Mouse (Mus musculus): ENCODE measurements around the gene Zswim8. TPM values are rescaled to one million over a fixed set of nuclear protein-coding genes. Genes with fewer than 3 reads are reported as not detected.
A peak's percentile ranks its signal among the peaks of the same experiment; 100 is the strongest.

Zswim8 gene
- 21.7 and 25.4 TPM in 2 replicates for polyA plus RNA-seq (2014; fragmentation: Nextera tagmentation; extraction: Ambion mirVana)

DNA sequence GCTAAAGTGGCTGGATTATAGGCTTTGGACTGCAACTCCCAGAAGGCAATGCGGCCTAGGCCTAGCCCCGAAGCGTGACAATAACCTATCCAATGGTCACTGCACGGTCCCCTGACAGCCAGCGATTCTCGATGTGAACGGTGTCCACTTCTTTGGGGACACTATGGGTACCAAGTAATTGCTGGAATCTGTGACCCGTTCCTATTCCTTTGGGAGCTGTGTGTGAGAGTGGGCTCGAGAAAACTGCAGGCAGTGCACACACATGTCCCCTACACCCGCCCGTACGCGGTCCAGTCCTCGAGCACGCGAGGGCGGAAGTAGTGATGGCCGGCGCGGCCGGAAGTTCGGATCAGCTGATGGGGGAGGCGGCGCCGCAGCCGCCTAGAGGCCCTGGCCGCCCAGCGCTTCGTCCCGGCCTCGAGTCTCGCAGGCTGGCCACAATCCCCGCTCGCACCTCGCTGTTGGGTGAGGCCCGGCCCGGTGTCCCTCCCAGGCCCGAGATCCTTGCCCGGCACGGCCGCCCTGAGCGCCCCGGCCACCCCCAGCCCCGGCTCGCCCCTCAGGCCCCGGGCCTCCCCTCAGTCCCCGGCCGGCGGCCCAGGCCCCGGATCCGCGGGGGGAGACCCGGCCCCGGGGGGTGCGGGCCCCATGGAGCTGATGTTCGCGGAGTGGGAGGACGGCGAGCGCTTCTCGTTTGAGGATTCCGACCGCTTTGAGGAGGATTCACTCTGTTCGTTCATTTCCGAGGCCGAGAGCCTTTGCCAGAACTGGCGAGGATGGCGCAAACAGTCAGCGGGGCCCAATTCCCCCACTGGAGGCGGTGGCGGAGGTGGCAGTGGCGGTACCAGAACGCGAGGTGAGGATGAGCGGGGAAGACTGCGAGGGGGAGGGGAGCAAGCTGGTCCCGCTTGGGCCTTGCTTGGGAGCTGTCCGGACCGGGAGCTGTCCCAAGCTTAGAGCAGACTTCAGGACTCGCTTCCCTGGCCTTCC is at the start of gene Zswim8:
TSS of gene Zswim8 (plus strand) at position 352 of the 990 bp plus-strand sequence.
- Histone ChIP-seq H3K9me3 (ENCODE audit: control insufficient read depth, low read length) (no peaks in the 10 kb centered on the region), H3K4me2 (ENCODE audit: low read length) (peak within 1 kb of the TSS; percentile 88), H3K27me3 (ENCODE audit: control insufficient read depth, insufficient read depth, low read length) (no peaks in the 10 kb centered on the region), H3K36me3 (ENCODE audit: control insufficient read depth, insufficient read depth, low read length) (peaks cover 39% of the 10 kb centered on the region), H3K9ac (ENCODE audit: low read length) (peak within 1 kb of the TSS; percentile 97), H3K4me3 (ENCODE audit: control insufficient read depth in 1 of 2, insufficient read depth in 1 of 2, low read depth in 1 of 2, low read length in 2 of 2) (peak within 1 kb of the TSS; percentile 89 to 97), H3K27ac (replicated peaks in 1 of 2; ENCODE audit: control insufficient read depth in 1 of 2, insufficient read depth in 1 of 2, low read depth in 2 of 2, low read length in 2 of 2) (peak within 1 kb of the TSS; percentile 73 to 90), H3K4me1 (ENCODE audit: control insufficient read depth in 2 of 2, insufficient read depth in 2 of 2, low read length in 2 of 2) (peaks cover 3 to 23% of the 10 kb centered on the region in 2 experiments; a peak in 3 of 4 replicates)
- ATAC-seq (ENCODE audit: insufficient number of reproducible peaks, insufficient read depth, low FRiP score, low read depth) = peak; percentile 87
- under 1% methylated on average over 79 of the region's 80 CpGs for WGBS

DNA sequence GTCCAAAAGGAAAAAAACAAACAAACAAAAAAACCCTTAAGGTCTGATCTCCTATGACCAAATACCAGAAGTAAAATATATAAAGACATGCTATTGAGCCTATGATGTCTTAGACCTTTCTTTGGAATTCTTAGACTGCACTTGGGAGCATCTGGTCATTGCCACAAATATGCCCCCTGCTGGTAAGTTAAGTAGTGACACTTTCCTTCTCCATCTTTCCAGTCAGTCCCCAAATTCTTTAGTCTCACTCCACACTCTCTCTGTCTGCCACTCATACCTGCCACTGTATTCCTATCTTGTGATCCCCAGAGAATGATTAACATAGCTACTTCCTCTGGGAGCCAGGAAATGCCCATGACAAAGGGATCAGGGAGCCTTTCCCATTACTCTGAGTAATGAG is 49.0 kb upstream of the Zswim8 start:
- no peaks in the 10 kb centered on the region for H3K27me3 ChIP-seq (ENCODE audit: control insufficient read depth, insufficient read depth, low read length)
- H3K4me1 ChIP-seq (ENCODE audit: control insufficient read depth in 2 of 2, insufficient read depth in 2 of 2, low read length in 2 of 2) = peaks cover 14 to 27% of the 10 kb centered on the region in 2 experiments
- peak overlapping the region in 1 of 2 experiments; percentile 57; a peak in 2 of 4 replicates for H3K27ac ChIP-seq (replicated peaks in 1 of 2; ENCODE audit: control insufficient read depth in 1 of 2, insufficient read depth in 1 of 2, low read depth in 2 of 2, low read length in 2 of 2)
- no peak overlapping the region for H3K4me2 ChIP-seq (ENCODE audit: low read length)
- H3K4me3 ChIP-seq (ENCODE audit: control insufficient read depth in 1 of 2, insufficient read depth in 1 of 2, low read depth in 1 of 2, low read length in 2 of 2) = no peak overlapping the region
- H3K9me3 ChIP-seq (ENCODE audit: control insufficient read depth, low read length) = no peaks in the 10 kb centered on the region
- no peak overlapping the region; the same call in 1 of the 2 replicates for H3K9ac ChIP-seq (ENCODE audit: low read length)
- no peak for ATAC-seq (ENCODE audit: insufficient number of reproducible peaks, insufficient read depth, low FRiP score, low read depth)
- peaks cover 25% of the 10 kb centered on the region for H3K36me3 ChIP-seq (ENCODE audit: control insufficient read depth, insufficient read depth, low read length)

DNA sequence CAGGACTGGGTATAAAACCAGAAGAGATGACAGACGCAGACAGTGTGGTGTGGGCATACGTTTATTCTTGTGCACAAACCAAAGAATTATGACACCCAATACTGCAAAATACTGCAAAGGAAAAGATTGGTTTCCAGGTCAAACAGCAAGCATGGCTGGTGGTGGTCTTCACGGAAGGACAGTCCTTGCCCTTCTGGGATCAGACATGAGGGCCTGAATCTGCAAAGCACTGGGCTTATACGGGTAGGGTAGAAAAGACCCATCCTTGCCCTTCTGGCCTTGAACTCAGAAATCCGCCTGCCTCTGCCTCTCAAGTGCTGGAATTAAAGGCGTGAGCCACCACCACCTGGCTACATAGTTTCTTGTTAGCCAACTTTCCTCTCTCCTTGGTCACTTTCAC is 48.5 kb upstream of the Zswim8 start:
- Histone ChIP-seq H3K27me3 (ENCODE audit: control insufficient read depth, insufficient read depth, low read length) (no peaks in the 10 kb centered on the region), H3K4me2 (ENCODE audit: low read length) (no peak overlapping the region), H3K27ac (replicated peaks in 1 of 2; ENCODE audit: control insufficient read depth in 1 of 2, insufficient read depth in 1 of 2, low read depth in 2 of 2, low read length in 2 of 2) (peak overlapping the region in 1 of 2 experiments; percentile 57; a peak in 2 of 4 replicates), H3K4me1 (ENCODE audit: control insufficient read depth in 2 of 2, insufficient read depth in 2 of 2, low read length in 2 of 2) (peaks cover 14 to 27% of the 10 kb centered on the region in 2 experiments), H3K9ac (ENCODE audit: low read length) (no peak overlapping the region), H3K9me3 (ENCODE audit: control insufficient read depth, low read length) (no peaks in the 10 kb centered on the region), H3K36me3 (ENCODE audit: control insufficient read depth, insufficient read depth, low read length) (peaks cover 25% of the 10 kb centered on the region), H3K4me3 (ENCODE audit: control insufficient read depth in 1 of 2, insufficient read depth in 1 of 2, low read depth in 1 of 2, low read length in 2 of 2) (no peak overlapping the region)
- ATAC-seq (ENCODE audit: insufficient number of reproducible peaks, insufficient read depth, low FRiP score, low read depth) = no peak
- 63% methylated on average over 6 of the region's 6 CpGs for WGBS

DNA sequence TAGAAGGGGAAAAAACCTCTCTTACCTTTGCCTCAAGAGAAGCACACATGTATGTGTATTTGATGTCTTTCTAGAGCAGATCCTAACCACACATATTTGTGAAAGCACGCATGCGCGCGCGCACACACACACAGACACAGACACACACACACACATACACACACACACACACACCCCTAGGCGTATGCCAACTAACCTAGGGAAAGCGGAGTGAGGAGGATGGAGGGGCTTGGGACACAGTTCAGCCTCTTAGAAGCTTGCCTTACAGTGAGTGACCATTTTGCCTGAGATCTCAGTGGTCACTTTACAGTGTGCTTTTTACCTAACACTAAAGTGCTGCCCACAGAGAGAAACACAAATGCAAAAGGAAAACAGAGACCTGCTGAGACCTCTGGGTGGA is 47.7 kb upstream of the Zswim8 start:
- Histone ChIP-seq H3K27me3 (ENCODE audit: control insufficient read depth, insufficient read depth, low read length) (no peaks in the 10 kb centered on the region), H3K4me3 (ENCODE audit: control insufficient read depth in 1 of 2, insufficient read depth in 1 of 2, low read depth in 1 of 2, low read length in 2 of 2) (no peak overlapping the region), H3K36me3 (ENCODE audit: control insufficient read depth, insufficient read depth, low read length) (peaks cover 25% of the 10 kb centered on the region), H3K9ac (ENCODE audit: low read length) (peak overlapping the region; percentile 92), H3K4me2 (ENCODE audit: low read length) (peak overlapping the region; percentile 91; the same call in 1 of the 2 replicates), H3K4me1 (ENCODE audit: control insufficient read depth in 2 of 2, insufficient read depth in 2 of 2, low read length in 2 of 2) (peaks cover 14 to 27% of the 10 kb centered on the region in 2 experiments), H3K27ac (replicated peaks in 1 of 2; ENCODE audit: control insufficient read depth in 1 of 2, insufficient read depth in 1 of 2, low read depth in 2 of 2, low read length in 2 of 2) (peak overlapping the region in 1 of 2 experiments; percentile 99; a peak in 2 of 4 replicates), H3K9me3 (ENCODE audit: control insufficient read depth, low read length) (no peaks in the 10 kb centered on the region)
- no peak for ATAC-seq (ENCODE audit: insufficient number of reproducible peaks, insufficient read depth, low FRiP score, low read depth)
- WGBS = 91% methylated on average over 7 of the region's 7 CpGs

DNA sequence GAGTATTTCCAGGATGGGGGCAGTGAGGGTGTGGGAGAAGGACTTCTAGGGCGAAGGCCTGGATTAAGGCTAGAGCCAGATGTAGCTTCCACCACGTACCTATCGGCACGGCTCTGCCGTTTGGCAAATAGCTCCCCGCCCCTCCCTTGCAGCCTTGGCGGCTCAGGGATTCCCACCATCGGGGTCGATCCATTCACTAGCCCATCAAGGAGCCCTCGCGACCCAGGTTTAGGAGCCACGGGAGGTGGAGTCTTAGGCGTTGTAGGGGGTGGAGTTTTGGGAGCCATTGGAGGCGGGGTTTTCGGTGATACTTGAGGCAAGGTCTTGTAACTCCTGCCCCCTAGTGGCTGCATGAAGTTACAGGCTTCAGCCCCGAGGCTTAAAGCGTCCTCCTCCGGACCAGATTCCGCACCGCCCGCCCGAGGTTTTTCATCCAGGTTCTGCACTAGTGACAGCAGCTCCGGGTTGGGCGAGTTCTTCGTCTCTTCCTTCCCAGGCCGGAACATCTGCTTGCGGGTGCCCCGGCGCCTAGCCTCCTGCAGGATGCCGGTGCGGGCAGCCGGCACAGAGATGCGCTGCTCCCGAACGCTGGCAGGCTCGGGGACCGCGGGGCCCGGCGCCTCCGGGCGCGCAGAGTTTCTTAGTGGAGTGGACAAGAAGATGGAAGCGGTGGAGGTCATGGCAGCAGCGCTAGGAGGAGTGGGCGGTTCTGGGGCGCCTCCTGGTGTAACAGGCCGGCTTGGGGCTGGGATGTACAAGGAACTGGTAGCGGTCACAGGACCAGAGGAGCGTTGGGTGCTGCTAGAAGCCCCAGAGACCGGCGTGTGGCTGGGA is 46.3 kb upstream of the Zswim8 start:
- Histone ChIP-seq H3K4me1 (ENCODE audit: control insufficient read depth in 2 of 2, insufficient read depth in 2 of 2, low read length in 2 of 2) (peaks cover 16 to 33% of the 10 kb centered on the region in 2 experiments), H3K4me3 (ENCODE audit: control insufficient read depth in 1 of 2, insufficient read depth in 1 of 2, low read depth in 1 of 2, low read length in 2 of 2) (peak overlapping the region; percentile 58 to 67), H3K4me2 (ENCODE audit: low read length) (peak overlapping the region; percentile 91), H3K36me3 (ENCODE audit: control insufficient read depth, insufficient read depth, low read length) (peaks cover 27% of the 10 kb centered on the region), H3K27ac (replicated peaks in 1 of 2; ENCODE audit: control insufficient read depth in 1 of 2, insufficient read depth in 1 of 2, low read depth in 2 of 2, low read length in 2 of 2) (peak overlapping the region; percentile 98 to 99), H3K9me3 (ENCODE audit: control insufficient read depth, low read length) (no peaks in the 10 kb centered on the region), H3K9ac (ENCODE audit: low read length) (peak overlapping the region; percentile 92), H3K27me3 (ENCODE audit: control insufficient read depth, insufficient read depth, low read length) (no peaks in the 10 kb centered on the region)
- peak; percentile 41 for ATAC-seq (ENCODE audit: insufficient number of reproducible peaks, insufficient read depth, low FRiP score, low read depth)
- 1% methylated on average over 52 of the region's 52 CpGs for WGBS

DNA sequence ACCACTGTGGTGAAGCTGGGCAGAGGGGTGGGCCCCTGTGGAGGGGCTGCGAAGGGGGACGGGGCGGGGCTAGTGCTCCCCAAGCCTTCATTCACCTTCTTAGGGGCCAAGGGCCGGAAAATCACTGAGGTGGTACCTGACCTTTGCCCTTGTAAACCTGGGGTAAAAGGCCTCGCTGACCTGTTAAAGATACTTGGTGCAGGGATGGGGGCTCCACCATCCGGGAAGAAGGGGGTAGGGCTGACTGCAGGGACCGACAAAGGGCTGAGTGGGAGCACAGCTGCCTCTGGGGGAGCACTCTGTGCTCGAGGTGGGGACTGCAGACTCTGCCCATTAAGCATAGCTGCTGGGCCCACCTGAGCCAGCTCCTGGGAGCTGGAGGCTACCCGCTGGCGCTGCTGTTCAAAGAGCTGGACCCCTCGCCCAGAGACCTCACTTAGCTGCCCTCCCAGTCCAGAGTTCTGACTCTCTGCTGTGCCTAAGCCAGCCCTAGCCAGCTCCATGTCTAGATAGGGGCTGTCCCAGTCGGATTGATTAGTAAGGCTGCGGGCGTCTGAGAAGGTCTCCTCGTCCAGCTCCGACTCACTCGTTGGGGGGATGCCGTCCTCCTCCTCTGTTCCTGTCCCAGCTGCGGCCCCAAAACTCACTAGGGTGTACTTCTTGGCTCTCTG is 45.6 kb upstream of the Zswim8 start:
- 6% methylated on average over 19 of the region's 19 CpGs for WGBS
- Histone ChIP-seq H3K27ac (replicated peaks in 1 of 2; ENCODE audit: control insufficient read depth in 1 of 2, insufficient read depth in 1 of 2, low read depth in 2 of 2, low read length in 2 of 2) (peak overlapping the region; percentile 98 to 99), H3K9ac (ENCODE audit: low read length) (peak overlapping the region; percentile 92), H3K36me3 (ENCODE audit: control insufficient read depth, insufficient read depth, low read length) (peaks cover 27% of the 10 kb centered on the region), H3K4me3 (ENCODE audit: control insufficient read depth in 1 of 2, insufficient read depth in 1 of 2, low read depth in 1 of 2, low read length in 2 of 2) (peak overlapping the region; percentile 58 to 67), H3K4me2 (ENCODE audit: low read length) (peak overlapping the region; percentile 91), H3K4me1 (ENCODE audit: control insufficient read depth in 2 of 2, insufficient read depth in 2 of 2, low read length in 2 of 2) (peaks cover 19 to 33% of the 10 kb centered on the region in 2 experiments), H3K9me3 (ENCODE audit: control insufficient read depth, low read length) (no peaks in the 10 kb centered on the region), H3K27me3 (ENCODE audit: control insufficient read depth, insufficient read depth, low read length) (no peaks in the 10 kb centered on the region)
- no peak for ATAC-seq (ENCODE audit: insufficient number of reproducible peaks, insufficient read depth, low FRiP score, low read depth)

DNA sequence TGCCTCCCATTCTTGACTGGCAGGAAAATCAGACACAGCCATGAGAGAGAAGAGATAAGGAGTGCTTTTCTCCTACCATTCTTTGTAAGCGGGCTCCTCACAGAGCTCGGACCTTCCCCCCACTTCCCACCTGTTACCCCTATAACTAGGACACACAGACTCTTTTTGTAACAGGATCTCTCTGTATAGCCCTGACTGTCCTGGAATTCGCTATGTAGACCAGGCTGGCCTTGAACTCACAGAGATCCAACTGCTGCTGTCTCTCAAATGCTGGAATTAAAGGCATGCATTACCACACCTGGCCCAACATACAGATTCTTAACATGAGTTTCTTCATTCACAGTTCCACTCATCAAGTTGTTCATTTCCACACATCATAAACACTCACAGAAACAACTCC is 44.6 kb upstream of the Zswim8 start:
- no peaks in the 10 kb centered on the region for H3K9me3 ChIP-seq (ENCODE audit: control insufficient read depth, low read length)
- H3K4me3 ChIP-seq (ENCODE audit: control insufficient read depth in 1 of 2, insufficient read depth in 1 of 2, low read depth in 1 of 2, low read length in 2 of 2) = peak overlapping the region; percentile 58 to 67
- H3K27ac ChIP-seq (replicated peaks in 1 of 2; ENCODE audit: control insufficient read depth in 1 of 2, insufficient read depth in 1 of 2, low read depth in 2 of 2, low read length in 2 of 2) = peak overlapping the region; percentile 98 to 99
- peak overlapping the region; percentile 91 for H3K4me2 ChIP-seq (ENCODE audit: low read length)
- WGBS = 27% methylated on average over 3 of the region's 3 CpGs
- ATAC-seq (ENCODE audit: insufficient number of reproducible peaks, insufficient read depth, low FRiP score, low read depth) = no peak
- peaks cover 19 to 41% of the 10 kb centered on the region in 2 experiments for H3K4me1 ChIP-seq (ENCODE audit: control insufficient read depth in 2 of 2, insufficient read depth in 2 of 2, low read length in 2 of 2)
- peak overlapping the region; percentile 92 for H3K9ac ChIP-seq (ENCODE audit: low read length)
- H3K36me3 ChIP-seq (ENCODE audit: control insufficient read depth, insufficient read depth, low read length) = peaks cover 27% of the 10 kb centered on the region
- no peaks in the 10 kb centered on the region for H3K27me3 ChIP-seq (ENCODE audit: control insufficient read depth, insufficient read depth, low read length)

Data from heart, embryonic 14.5 days (tissue).